Mouse (Mus musculus): ENCODE measurements at regions not wholly inside any gene's neighbourhood (a gene's known extent, or its start where the extent isn't known, plus 50 kb on each side); places are given as distances from the start of the nearest gene placed in this dataset.

DNA sequence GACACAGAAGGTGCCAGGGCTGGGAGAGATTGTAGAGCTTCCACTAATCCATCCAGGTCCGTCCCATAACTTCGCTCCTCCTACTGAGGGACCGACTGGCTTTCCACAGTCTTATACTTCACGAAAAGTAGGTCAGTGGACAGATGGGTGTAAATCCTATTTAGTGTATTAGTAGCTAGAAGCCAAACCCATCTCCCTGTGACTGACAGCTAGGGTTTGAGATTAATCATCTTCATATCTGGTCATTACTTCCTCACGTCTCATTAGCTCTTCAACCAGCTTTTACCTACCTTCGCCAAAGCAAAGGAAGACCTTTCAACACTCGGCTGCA, 60.4 kb upstream of the Scaf11 start:
- no peak for DNase-seq

DNA sequence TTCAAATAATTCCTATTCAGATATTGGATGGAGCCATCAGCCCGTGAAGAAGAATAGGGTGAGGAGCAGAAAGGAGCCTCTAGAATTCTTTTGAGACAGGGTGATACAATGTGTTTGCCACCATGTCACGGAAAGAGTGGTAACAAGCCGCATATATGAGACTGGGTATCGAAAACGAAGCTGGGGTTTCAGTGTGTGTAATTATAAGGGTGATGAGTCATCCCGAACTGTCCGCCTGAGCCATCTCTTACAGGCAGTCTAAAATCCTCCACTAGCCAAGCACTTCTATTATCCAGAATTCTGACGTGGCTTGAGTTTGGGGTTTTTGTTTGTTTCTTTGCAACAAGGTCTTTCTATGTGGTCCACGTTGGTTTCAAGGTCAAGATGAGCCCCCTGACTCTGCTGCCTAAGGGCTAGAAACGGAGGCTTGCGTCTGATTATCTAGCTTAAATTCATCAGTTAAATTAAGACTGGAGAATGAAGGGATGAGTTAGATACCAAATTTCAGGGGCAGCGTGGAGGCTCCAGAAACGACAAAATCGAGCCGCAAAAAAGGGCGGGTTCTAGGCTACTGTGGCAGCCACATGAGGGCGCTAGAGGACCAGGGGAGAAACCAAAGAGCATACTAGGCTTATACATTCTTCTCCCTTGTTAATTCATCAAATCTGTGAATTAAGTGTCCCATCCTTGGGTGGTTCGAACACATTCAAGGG, 59.9 kb upstream of the Scaf11 start:
- DNase-seq: peak; percentile 51 to 53

GRCm38 (mm10) chr15:96518156-96518555, 57.5 kb upstream of the Scaf11 start:
- no peak for DNase-seq

DNA sequence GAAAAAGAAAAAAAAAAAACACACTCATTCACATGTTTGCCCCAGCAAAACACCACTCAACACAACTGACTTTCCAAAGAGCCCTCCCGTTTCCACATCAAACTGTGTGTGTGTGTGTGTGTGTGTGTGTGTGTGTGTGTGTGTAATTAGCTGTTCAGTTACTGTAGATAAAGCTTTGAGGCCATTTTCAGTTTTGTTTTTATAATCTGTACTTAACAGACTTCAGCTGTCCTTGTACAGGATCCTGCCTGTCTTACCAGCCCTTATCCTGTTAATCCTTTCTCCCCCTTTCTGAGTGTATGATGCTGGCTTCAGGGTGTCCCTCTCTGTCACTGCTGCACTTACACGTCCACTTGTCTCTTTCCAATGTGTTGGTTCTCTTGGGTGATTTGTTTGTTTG, 55.0 kb upstream of the Scaf11 start:
- no peak for DNase-seq

GRCm38 (mm10) chr15:96512636-96513035, 52.0 kb upstream of the Scaf11 start:
- DNase-seq: no peak
